Mouse (Mus musculus) heart, embryonic 14.5 days (tissue): ENCODE data around the gene Epn3. TPM values are rescaled to one million over a fixed set of nuclear protein-coding genes. Genes with fewer than 3 reads are reported as not detected.
A peak's percentile ranks its signal among the peaks of the same experiment; 100 is the strongest.

Experiments used
- ATAC-seq: fragments of 200-750 bp; cut with Nextera tagmentation; 2 replicates; pipeline ENCODE4 v1.8.0; 2017; ENCODE audit warnings: low read depth, moderate TSS enrichment; ENCODE audit not compliant: insufficient number of reproducible peaks, insufficient read depth, low FRiP score
- H3K27ac ChIP-seq, 2 experiments: fragments of 200-500 bp in 1 of 2; fragments of 300-500 bp in 1 of 2; sonication (generic) in 1 of 2; replicated peaks in 1 of 2; 2 replicates each; pipeline ENCODE4 v1.5.1; 2012 to 2014; ENCODE audit warnings: low read depth in 2 of 2, low read length in 2 of 2, control low read depth in 1 of 2, mild to moderate bottlenecking in 1 of 2, mixed read lengths in 1 of 2; ENCODE audit not compliant: control insufficient read depth in 1 of 2, insufficient read depth in 1 of 2
- H3K27me3 ChIP-seq: fragments of 300-500 bp; sonication (generic); 2 replicates; pipeline ENCODE4 v1.6.1; 2014; ENCODE audit warnings: mild to moderate bottlenecking, low read length, control low read depth; ENCODE audit not compliant: control insufficient read depth, insufficient read depth
- H3K36me3 ChIP-seq: fragments of 300-500 bp; sonication (generic); 2 replicates; pipeline ENCODE4 v1.6.1; 2014; ENCODE audit warnings: mild to moderate bottlenecking, control low read depth, low read length, mixed read lengths; ENCODE audit not compliant: control insufficient read depth, insufficient read depth
- H3K4me1 ChIP-seq, 2 experiments: fragments of 200-500 bp in 1 of 2; fragments of 300-500 bp in 1 of 2; sonication (generic) in 1 of 2; 2 replicates each; pipeline ENCODE4 v1.6.1; 2012 to 2014; ENCODE audit warnings: low read length in 2 of 2, control low read depth in 1 of 2, mixed read lengths in 1 of 2; ENCODE audit not compliant: control insufficient read depth in 2 of 2, insufficient read depth in 2 of 2
- H3K4me2 ChIP-seq: fragments of 300-500 bp; sonication (generic); 2 replicates; pipeline ENCODE4 v1.6.1; 2014; ENCODE audit warnings: mild to moderate bottlenecking, low read length
- H3K4me3 ChIP-seq, 2 experiments: fragments of 200-500 bp in 1 of 2; fragments of 300-500 bp in 1 of 2; sonication (generic) in 1 of 2; 2 replicates each; pipeline ENCODE4 v1.5.1; 2012 to 2014; ENCODE audit warnings: low read length in 2 of 2, mild to moderate bottlenecking in 2 of 2, control low read depth in 1 of 2, low read depth in 1 of 2, moderate library complexity in 1 of 2; ENCODE audit not compliant: control insufficient read depth in 1 of 2, insufficient read depth in 1 of 2
- H3K9ac ChIP-seq: fragments of 300-500 bp; sonication (generic); 2 replicates; pipeline ENCODE4 v1.6.1; 2014; ENCODE audit warnings: mild to moderate bottlenecking, low read length
- H3K9me3 ChIP-seq: fragments of 300-500 bp; sonication (generic); 2 replicates; pipeline ENCODE4 v1.6.1; 2016; ENCODE audit warnings: low read length, control low read depth; ENCODE audit not compliant: control insufficient read depth
- WGBS: fragments of 180-500 bp; shearing (Covaris S2); extraction: QIAGEN DNeasy Blood & Tissue Kit; methylation state at CpG from one replicate; pipeline ENCODE4 v1.1.7; 2014; 5-methylcytosine and 5-hydroxymethylcytosine counted together
- polyA plus RNA-seq: library from polyadenylated mRNA; unstranded; fragments of >200 nt; fragmentation: Nextera tagmentation; extraction: Ambion mirVana; gene quantifications from 2 replicates; pipeline ENCODE4 v1.2.1, GENCODE M21; 2014

Gene Epn3
- polyA plus RNA-seq, 1 experiment from 2014 or later, result 11.4 TPM

DNA sequence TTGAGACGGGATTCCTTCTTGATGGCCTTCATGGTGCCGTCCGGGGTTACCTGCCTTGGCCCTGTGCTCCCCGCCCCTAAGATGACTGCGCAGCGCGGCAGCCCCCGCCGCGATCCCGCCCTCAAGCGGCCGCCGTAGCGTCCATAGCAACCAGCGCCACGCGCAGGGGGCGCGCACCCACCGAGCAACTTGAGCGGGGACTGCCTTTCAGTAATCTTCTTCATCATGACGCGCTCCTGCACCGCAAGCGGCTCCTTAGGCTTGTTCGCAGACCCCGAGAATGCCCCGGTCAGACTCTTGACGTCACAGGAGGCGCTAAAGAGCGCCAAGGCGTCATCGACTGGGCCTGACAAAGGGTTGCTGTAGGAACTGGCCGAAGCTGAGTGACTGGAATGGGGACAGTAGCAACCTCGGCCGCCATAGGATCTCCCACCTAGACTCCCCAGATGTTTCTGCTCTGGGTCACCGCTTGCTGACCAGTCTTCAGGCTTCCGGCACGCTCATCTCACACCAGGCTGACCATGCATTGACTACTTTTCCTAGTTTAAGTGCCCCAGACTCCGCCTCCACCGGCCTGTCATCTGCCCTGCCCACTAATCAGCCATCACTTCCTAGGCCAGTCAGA, 21.6 kb upstream of the Epn3 start, which contains the start of gene Mycbpap:
Mycbpap (minus strand) TSS at position 524 of the 625 bp plus-strand sequence.
- Histone ChIP-seq H3K4me3 (peak within 1 kb of the TSS; percentile 67 to 72), H3K4me2 (peak within 1 kb of the TSS; percentile 81), H3K9ac (peak within 1 kb of the TSS; percentile 67), H3K27me3 (no peaks in the 10 kb centered on the region), H3K4me1 (peaks cover 15 to 28% of the 10 kb centered on the region in 2 experiments), H3K36me3 (no peaks in the 10 kb centered on the region), H3K27ac (peak within 1 kb of the TSS; percentile 52 to 58), H3K9me3 (no peaks in the 10 kb centered on the region)
- peak; percentile 52; the same call in 1 of the 2 replicates for ATAC-seq
- WGBS, result 1% methylated on average over 42 of the region's 42 CpGs

DNA sequence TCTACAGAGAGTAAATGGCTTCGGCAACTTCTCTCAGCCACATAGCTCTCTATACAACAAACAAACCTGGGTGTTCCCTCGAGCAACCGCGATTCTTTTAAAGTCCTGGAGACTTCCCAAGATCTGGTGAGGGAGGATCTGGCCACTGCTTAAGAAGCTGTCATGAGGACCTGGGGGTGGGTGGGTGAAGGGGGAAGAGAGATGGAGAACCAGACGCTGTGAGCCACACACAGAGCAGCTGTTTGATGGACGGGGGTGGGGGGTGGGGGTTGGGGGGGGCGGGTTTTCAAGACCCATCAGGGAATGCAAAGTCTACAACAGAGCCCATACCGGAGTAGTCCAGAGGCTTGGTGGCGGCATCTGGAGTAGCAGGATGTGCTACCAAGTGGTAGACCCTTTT, 13.7 kb upstream of the Epn3 start:
- Histone ChIP-seq H3K9ac (no peak overlapping the region), H3K4me1 (peaks cover 5 to 7% of the 10 kb centered on the region in 2 experiments; a peak in 3 of 4 replicates), H3K27ac (no peak overlapping the region), H3K4me3 (no peak overlapping the region), H3K27me3 (no peaks in the 10 kb centered on the region), H3K36me3 (no peaks in the 10 kb centered on the region), H3K9me3 (no peaks in the 10 kb centered on the region), H3K4me2 (no peak overlapping the region)
- no peak for ATAC-seq
- WGBS, result 52% methylated on average over 9 of the region's 9 CpGs

DNA sequence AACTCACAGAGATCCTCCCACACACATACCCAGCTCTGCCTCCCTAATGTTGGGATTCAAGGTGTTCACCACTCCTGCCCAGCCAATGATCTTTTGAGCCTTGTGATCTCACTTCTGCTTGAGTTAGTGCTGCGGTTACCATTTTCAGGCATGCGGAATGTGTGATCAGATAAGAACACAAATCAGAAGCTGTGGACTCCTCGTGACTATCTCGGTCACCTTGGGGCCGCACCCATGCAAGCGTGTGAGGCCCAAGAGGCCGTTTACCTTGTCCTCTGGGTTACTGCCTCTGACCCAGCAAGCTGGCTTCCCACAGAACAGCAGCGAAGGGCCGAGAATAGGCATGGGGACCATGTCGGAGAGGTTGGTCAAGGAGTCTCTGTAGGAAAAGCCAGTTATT, 9.2 kb upstream of the Epn3 start:
- ATAC-seq, result no peak
- no peak overlapping the region for H3K27ac ChIP-seq
- H3K9me3 ChIP-seq, result no peaks in the 10 kb centered on the region
- no peaks in the 10 kb centered on the region for H3K27me3 ChIP-seq
- no peak overlapping the region for H3K4me2 ChIP-seq
- no peaks in the 10 kb centered on the region for H3K36me3 ChIP-seq
- no peak overlapping the region for H3K9ac ChIP-seq
- WGBS, result 61% methylated on average over 10 of the region's 10 CpGs
- H3K4me1 ChIP-seq, result peaks cover 0 to 3% of the 10 kb centered on the region in 2 experiments; a peak in 1 of 4 replicates
- H3K4me3 ChIP-seq, result no peak overlapping the region

DNA sequence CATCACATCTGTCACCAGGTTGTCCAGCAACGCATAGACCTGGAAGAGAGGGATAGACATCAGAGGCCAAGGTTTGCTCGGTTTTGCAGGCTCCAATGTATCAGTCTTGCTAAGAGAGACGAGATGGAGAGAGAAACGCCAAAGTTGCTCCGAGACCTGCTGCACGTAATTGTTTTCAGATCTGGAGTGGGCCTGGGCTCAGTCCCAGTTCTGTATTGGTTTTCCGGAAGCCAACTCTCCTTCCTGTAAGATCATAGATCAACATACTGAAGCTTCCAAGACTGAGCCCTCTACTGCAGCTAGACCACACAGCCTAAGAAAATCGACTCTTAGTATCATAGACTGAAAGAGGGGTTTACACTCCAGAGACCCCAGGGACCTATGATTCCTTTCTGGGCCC, 1.7 kb upstream of the Epn3 start:
- peaks cover 19 to 27% of the 10 kb centered on the region in 2 experiments for H3K4me1 ChIP-seq
- H3K36me3 ChIP-seq, result no peaks in the 10 kb centered on the region
- H3K9ac ChIP-seq, result no peak overlapping the region
- H3K4me3 ChIP-seq, result no peak overlapping the region
- H3K4me2 ChIP-seq, result no peak overlapping the region
- H3K27ac ChIP-seq, result no peak overlapping the region
- 77% methylated on average over 8 of the region's 8 CpGs for WGBS
- ATAC-seq, result no peak
- H3K27me3 ChIP-seq, result no peaks in the 10 kb centered on the region
- H3K9me3 ChIP-seq, result no peaks in the 10 kb centered on the region

GRCm38 (mm10) chr11:94500362-94500761, 588 bp upstream of the Epn3 start:
- H3K36me3 ChIP-seq, result peaks cover 5% of the 10 kb centered on the region; the same call in 1 of the 2 replicates
- WGBS, result 20% methylated on average over 8 of the region's 8 CpGs
- peak overlapping the region; percentile 56 to 61 for H3K4me3 ChIP-seq
- peak overlapping the region; percentile 77 for H3K4me2 ChIP-seq
- peak overlapping the region; percentile 83 for H3K9ac ChIP-seq
- no peaks in the 10 kb centered on the region for H3K27me3 ChIP-seq
- H3K27ac ChIP-seq, result peak overlapping the region; percentile 89 to 92
- H3K9me3 ChIP-seq, result no peaks in the 10 kb centered on the region
- H3K4me1 ChIP-seq, result peaks cover 24 to 33% of the 10 kb centered on the region in 2 experiments
- ATAC-seq, result no peak

DNA sequence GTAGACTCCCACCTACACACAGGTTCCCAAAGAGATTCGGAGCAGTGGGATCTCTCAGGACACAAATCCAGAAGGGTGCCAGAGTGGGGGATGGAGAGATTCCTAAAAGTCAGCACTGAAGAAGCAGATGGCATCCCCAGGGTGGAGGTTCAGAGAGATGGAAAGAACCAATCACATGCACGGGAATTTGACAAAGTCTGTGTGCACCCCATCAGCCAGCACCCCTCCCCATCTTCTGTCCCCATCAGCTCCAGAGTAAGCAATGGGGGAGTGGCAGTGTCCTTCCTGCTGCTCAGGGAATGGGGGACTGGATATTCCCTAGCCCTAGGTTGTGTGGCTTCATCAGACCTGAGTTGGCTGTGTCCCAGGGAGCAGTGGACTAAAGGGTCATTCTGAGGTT, 739 bp downstream of the Epn3 start:
- Histone ChIP-seq H3K4me1 (peaks cover 33 to 42% of the 10 kb centered on the region in 2 experiments), H3K9ac (peak overlapping the region; percentile 83), H3K27me3 (no peaks in the 10 kb centered on the region), H3K4me3 (peak overlapping the region; percentile 56 to 61), H3K36me3 (peaks cover 12% of the 10 kb centered on the region), H3K27ac (peak overlapping the region; percentile 89 to 92), H3K9me3 (no peaks in the 10 kb centered on the region), H3K4me2 (peak overlapping the region; percentile 77)
- ATAC-seq, result no peak
- WGBS, result 4% methylated on average over 2 of the region's 2 CpGs

- Histone ChIP-seq H3K27ac (peak overlapping the region; percentile 89 to 92), H3K4me2 (peak overlapping the region; percentile 77), H3K4me3 (peak overlapping the region; percentile 56 to 61), H3K36me3 (peaks cover 19% of the 10 kb centered on the region), H3K27me3 (no peaks in the 10 kb centered on the region), H3K9ac (peak overlapping the region; percentile 83), H3K4me1 (peaks cover 33 to 42% of the 10 kb centered on the region in 2 experiments), H3K9me3 (no peaks in the 10 kb centered on the region)
- 0 out of 2 replicates have a peak, but pooled peaks have one; percentile 16 for ATAC-seq
- WGBS, result 15% methylated on average over 19 of the region's 19 CpGs
Observed at GRCm38 (mm10) chr11:94498093-94498996, 1.4 kb downstream of the Epn3 start.
